Mouse (Mus musculus) activated CD4-positive, CD25-positive, alpha-beta regulatory T cell (primary cell): ENCODE results near the gene Pfkfb2. TPM values are rescaled to one million over a fixed set of nuclear protein-coding genes. Genes with fewer than 3 reads are reported as not detected.

Experiments used
- polyA plus RNA-seq, 2 experiments: library from polyadenylated mRNA; unstranded; fragments of 100-300 nt; shearing (Covaris generic); gene quantifications; one replicate each; pipeline ENCODE4 v1.2.1; 2017

The Pfkfb2 gene
- 1 to 10 TPM; 2.3 TPM for polyA plus RNA-seq

DNA sequence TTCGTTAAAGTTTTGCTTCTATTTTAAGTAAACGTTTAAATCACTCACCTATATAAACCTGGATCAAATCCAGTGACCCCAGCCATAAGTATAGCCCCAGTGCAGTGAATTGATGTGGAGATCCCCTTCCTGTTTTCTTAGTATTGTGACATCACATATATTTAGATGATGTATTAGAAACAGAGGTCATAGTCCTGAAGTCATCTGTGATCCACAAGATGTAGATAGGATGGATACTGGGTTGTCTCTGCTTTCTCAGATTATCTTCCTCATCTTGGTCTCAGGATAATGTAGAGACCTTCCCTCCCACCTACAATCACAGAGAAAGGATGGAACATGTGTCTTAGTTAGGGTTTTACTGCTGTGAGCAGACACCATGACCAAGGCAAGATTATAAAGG is at the start of gene Pfkfb2:
Gene Pfkfb2 (minus strand): TSS at position 101 of the 400 bp plus-strand sequence.

GRCm38 (mm10) chr1:130731741-130732337 is 2.8 kb upstream of the Pfkfb2 start, which contains the start of gene AA986860:
TSS of gene AA986860 (plus strand) at chr1:130731976.

DNA sequence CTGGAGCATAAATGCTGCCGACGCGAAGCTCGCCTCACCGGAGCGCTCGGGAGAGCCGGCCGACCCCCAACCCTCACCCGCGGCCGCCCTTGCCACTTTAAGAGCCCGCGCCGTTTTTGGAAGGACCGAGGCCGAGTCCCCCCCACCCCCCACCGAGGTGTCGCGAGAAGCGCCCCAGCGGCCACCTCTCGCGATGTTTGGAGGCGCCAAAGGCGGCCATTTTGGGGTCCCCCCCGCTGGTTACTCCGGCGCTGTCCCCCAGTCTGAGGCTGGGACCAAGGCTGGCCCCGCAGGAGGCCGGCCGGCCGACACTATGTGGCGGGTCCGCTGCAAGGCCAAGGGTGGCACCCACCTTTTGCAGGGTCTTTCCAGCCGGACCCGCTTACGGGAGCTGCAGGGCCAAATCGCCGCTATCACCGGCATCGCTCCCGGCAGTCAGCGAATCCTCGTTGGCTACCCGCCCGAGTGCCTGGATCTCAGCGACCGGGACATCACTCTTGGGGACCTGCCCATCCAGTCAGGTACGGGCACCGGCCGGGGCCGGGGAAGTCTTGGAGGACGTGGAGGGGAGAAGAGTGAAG is 11.7 kb downstream of the Pfkfb2 start, which contains the start of gene Yod1:
Gene Yod1 (plus strand): TSS at position 37 of the 581 bp plus-strand sequence.

GRCm38 (mm10) chr1:130715561-130716217 is 13.4 kb downstream of the Pfkfb2 start, which contains the start of gene Gm29427:
TSS of gene Gm29427 (minus strand) at chr1:130715799.

GRCm38 (mm10) chr1:130661454-130661853 is 67.6 kb downstream of the Pfkfb2 start, which contains the start of gene C4bp:
TSS of gene C4bp (minus strand) at chr1:130661632.

Other genes starting within 250 kb of the Pfkfb2 start
- under 1 TPM in 1 of 2 experiments, not detected in 1; 0.28 TPM for gene Zp3r, start 99.6 kb downstream of the Pfkfb2 start, polyA plus RNA-seq
- under 1 TPM in 1 of 2 experiments, not detected in 1; 0.34 TPM for gene C4bp, start 67.6 kb downstream of the Pfkfb2 start, polyA plus RNA-seq
- gene Gm29427, start 13.5 kb downstream of the Pfkfb2 start, polyA plus RNA-seq = not detected
- gene Yod1, start 11.9 kb downstream of the Pfkfb2 start, polyA plus RNA-seq = 1 to 10 TPM; 5.3 to 5.8 TPM
- gene AA986860, start 2.7 kb upstream of the Pfkfb2 start, polyA plus RNA-seq = under 1 TPM; 0.51 to 0.92 TPM
- not detected for gene Fcamr, start 71.6 kb upstream of the Pfkfb2 start, polyA plus RNA-seq
- gene Pigr, start 97.4 kb upstream of the Pfkfb2 start, polyA plus RNA-seq = not detected
- 1 to 10 TPM; 4.6 to 6.9 TPM for gene Fcmr, start 136.4 kb upstream of the Pfkfb2 start, polyA plus RNA-seq
- not detected for gene Il24, start 158.2 kb upstream of the Pfkfb2 start, polyA plus RNA-seq
- gene Il20, start 182.2 kb upstream of the Pfkfb2 start, polyA plus RNA-seq = under 1 TPM in 1 of 2 experiments, not detected in 1; 0.26 TPM
- not detected for gene Il19, start 210.9 kb upstream of the Pfkfb2 start, polyA plus RNA-seq